Mouse (Mus musculus) heart, adult 10 weeks (tissue): Measurements from ENCODE around the gene Nit2. TPM values are rescaled to one million over a fixed set of nuclear protein-coding genes. Genes with fewer than 3 reads are reported as not detected.

Experiments used
- polyA plus RNA-seq: library from polyadenylated mRNA; stranded (reverse); fragments of 350-450 nt; fragmentation: Illumina TruSeq; extraction: RNeasy Lipid Tissue Mini Kit (QIAGEN cat#74804); gene quantifications from one replicate; pipeline ENCODE4 v1.2.3, GENCODE M21; 2014; ENCODE audit warnings: low read depth, low replicate concordance

The Nit2 gene
- polyA plus RNA-seq: 45.7 TPM

GRCm38 (mm10) chr16:57166611-57167513 is at the start of gene Nit2:
Gene Nit2 (minus strand): TSS chr16:57167341.

DNA sequence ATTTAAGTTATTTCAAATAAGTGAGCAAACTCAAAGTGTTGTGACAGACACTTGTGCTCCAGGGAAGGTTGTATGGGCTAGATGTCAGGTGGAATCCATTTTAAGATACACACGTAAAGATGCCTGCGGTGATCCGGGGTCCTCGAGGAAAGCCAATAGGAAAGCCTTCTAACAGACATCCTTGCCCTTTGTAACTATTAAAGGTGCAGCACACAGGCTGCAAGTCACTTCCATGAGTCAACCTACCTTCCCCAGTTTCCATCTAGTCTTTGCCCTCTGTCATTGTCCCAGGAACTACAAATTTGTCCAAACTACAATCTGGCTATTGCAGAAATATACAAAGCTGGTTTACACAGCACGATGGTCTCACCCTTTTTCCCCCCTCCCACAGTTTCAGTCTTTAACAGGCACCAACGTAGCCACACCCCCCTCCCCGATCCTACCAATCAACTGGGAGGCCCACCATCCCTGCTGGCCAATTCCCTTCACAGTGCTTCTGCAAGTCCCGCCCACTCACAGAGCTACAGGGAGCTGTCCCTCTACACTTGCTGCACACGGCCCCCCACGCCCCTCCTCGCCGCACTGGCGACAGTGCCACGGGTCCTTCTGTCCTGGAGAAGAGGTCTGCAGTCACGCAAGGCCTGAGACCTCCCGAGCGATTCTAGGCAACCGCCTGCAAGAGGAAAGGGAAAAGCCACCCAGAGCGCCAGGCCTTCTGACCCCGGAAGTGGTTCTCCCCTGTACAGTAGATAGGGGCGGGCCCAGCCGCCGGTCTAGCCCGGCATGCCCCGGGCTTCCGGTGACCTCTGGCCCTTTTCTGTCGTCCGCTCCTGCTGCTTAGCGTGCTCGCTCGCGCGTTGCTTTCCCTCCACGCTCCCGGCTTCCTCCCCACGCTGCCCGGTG is 46.0 kb downstream of the Nit2 start, which contains the start of gene Tomm70a:
TSS of gene Tomm70a (plus strand) at position 791 of the 903 bp plus-strand sequence.

Other genes with a start within 250 kb of the Nit2 start
- not detected for gene Lnp1, start 239.3 kb downstream of the Nit2 start, polyA plus RNA-seq
- gene Tmem45a2, start 96.0 kb downstream of the Nit2 start, polyA plus RNA-seq: not detected
- 36.7 TPM for gene Tomm70a, start 45.6 kb downstream of the Nit2 start, polyA plus RNA-seq
- 20.6 TPM for gene Tbc1d23, start 64.2 kb upstream of the Nit2 start, polyA plus RNA-seq
- not detected for gene Tmem30c, start 125.5 kb upstream of the Nit2 start, polyA plus RNA-seq
- 30.2 TPM for gene Filip1l, start 185.8 kb upstream of the Nit2 start, polyA plus RNA-seq